ENCODE assay signal across 9 mouse cellular contexts in the genomic region with DNA sequence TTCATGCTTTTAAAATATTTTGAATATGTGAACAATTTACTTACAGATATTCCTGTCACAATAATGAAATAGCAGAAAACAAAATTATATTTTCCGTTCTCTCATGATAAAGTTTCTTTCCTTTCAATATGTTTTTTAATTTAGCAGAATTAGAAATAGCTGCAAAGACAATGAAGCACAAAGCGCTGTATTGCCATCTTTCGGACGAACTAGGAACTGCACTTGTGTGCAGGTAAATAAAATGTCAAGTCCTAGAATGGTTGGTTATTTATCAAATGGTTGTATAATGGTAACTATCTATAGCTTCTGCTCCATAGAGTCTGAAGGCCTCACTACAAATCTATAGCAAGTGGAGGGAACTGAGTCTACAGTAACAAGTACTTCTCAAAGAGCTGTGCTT.
DNase-seq lines count a peak whose midpoint lies in the region; ATAC-seq and TF ChIP-seq lines count a peak whose summit lies in the region.
"Had no signal": no experiment of that assay in that cellular context is flagged by ENCODE, and none has a peak within 500 bp of the region (broad histone marks: within the 10 kb centered on the region; RNA-seq: fewer than 3 reads in every experiment).

No protein-coding gene starts in this region.

- 1% methylated on average over 4 of the region's 4 CpGs for WGBS in intestine, postnatal 0 days
- WGBS in intestine, embryonic 16.5 days = 4% methylated on average over 4 of the region's 4 CpGs
- 5% methylated on average over 4 of the region's 4 CpGs for WGBS in forebrain, embryonic 16.5 days

- H3K9ac ChIP-seq in intestine, postnatal 0 days (ENCODE audit: low read depth, low read length) = no peak overlapping the region
- H3K9ac ChIP-seq in intestine, embryonic 16.5 days (ENCODE audit: low read depth, low read length) = no peak overlapping the region
- no peak overlapping the region for H3K9ac ChIP-seq in forebrain, embryonic 16.5 days (replicated peaks; ENCODE audit: low read depth, low read length)
- H3K9ac ChIP-seq: embryonic facial prominence, embryonic 13.5 days had no signal

- no peak overlapping the region for H3K27ac ChIP-seq in intestine, postnatal 0 days (ENCODE audit: low read depth, low read length)
- no peak overlapping the region for H3K27ac ChIP-seq in intestine, embryonic 16.5 days (ENCODE audit: low read length)
- H3K27ac ChIP-seq in forebrain, embryonic 16.5 days (ENCODE audit: low read length) = no peak overlapping the region
- H3K27ac ChIP-seq: embryonic facial prominence, embryonic 13.5 days had no signal

- H3K36me3 ChIP-seq in intestine, postnatal 0 days (ENCODE audit: control insufficient read depth, insufficient read depth) = no peaks in the 10 kb centered on the region
- no peaks in the 10 kb centered on the region for H3K36me3 ChIP-seq in intestine, embryonic 16.5 days (ENCODE audit: control insufficient read depth, insufficient read depth, low read length)
- H3K36me3 ChIP-seq in forebrain, embryonic 16.5 days (ENCODE audit: control insufficient read depth, insufficient read depth) = no peaks in the 10 kb centered on the region
- H3K36me3 ChIP-seq: embryonic facial prominence, embryonic 13.5 days had no signal

- H3K4me1 ChIP-seq in intestine, postnatal 0 days (replicated peaks; ENCODE audit: control insufficient read depth, insufficient read depth, low read length) = no peaks in the 10 kb centered on the region
- no peaks in the 10 kb centered on the region for H3K4me1 ChIP-seq in intestine, embryonic 16.5 days (ENCODE audit: control insufficient read depth, insufficient read depth, low read length)
- peaks cover 13% of the 10 kb centered on the region for H3K4me1 ChIP-seq in forebrain, embryonic 16.5 days (replicated peaks; ENCODE audit: control insufficient read depth, insufficient read depth, low read length)

- H3K4me3 ChIP-seq in intestine, postnatal 0 days (ENCODE audit: low read depth, low read length) = no peak overlapping the region
- no peak overlapping the region for H3K4me3 ChIP-seq in intestine, embryonic 16.5 days (ENCODE audit: low read length)
- no peak overlapping the region for H3K4me3 ChIP-seq in forebrain, embryonic 16.5 days (replicated peaks; ENCODE audit: low read length)
- H3K4me3 ChIP-seq: embryonic facial prominence, embryonic 13.5 days had no signal

- peak; percentile 10 to 42 for DNase-seq in CD8-positive naive resting alpha-beta T cell, adult 2 months (ENCODE audit: low read depth in 2 of 2, low spot score in 2 of 2)
- DNase-seq in brain, adult 2 months (ENCODE audit: low read depth, low spot score) = peak; percentile 87
- peak; percentile 41 to 84 for DNase-seq in kidney, postnatal 36 days
- DNase-seq in thymus, postnatal 36 days = peak; percentile 33 to 53

- no peak overlapping the region for H3K4me2 ChIP-seq in intestine, postnatal 0 days (replicated peaks; ENCODE audit: low read depth)
- H3K4me2 ChIP-seq in intestine, embryonic 16.5 days (ENCODE audit: low read depth, low read length) = no peak overlapping the region
- no peak overlapping the region for H3K4me2 ChIP-seq in forebrain, embryonic 16.5 days (ENCODE audit: low read length)
- H3K4me2 ChIP-seq: embryonic facial prominence, embryonic 13.5 days had no signal

- no peaks in the 10 kb centered on the region for H3K9me3 ChIP-seq in intestine, postnatal 0 days (ENCODE audit: control insufficient read depth)
- no peaks in the 10 kb centered on the region for H3K9me3 ChIP-seq in intestine, embryonic 16.5 days (ENCODE audit: control insufficient read depth, low read length)
- H3K9me3 ChIP-seq in forebrain, embryonic 16.5 days (ENCODE audit: control insufficient read depth, low read length) = no peaks in the 10 kb centered on the region
- H3K9me3 ChIP-seq: embryonic facial prominence, embryonic 13.5 days had no signal

- no peak for ATAC-seq in intestine, postnatal 0 days
- no peak for ATAC-seq in intestine, embryonic 16.5 days
- ATAC-seq in forebrain, embryonic 16.5 days = peak; percentile 34
- peak; percentile 79 for ATAC-seq in megakaryocyte-erythroid progenitor cell, adult 5-6 weeks (replicated peaks; ENCODE audit: low FRiP score, low TSS enrichment, poor library complexity, severe bottlenecking)

- TF ChIP-seq CTCF in intestine, postnatal 0 days (IDR thresholded peaks at IDR 0.05; ENCODE audit: low read depth) = peak; percentile 89

- H3K27me3 ChIP-seq in intestine, postnatal 0 days (replicated peaks; ENCODE audit: control insufficient read depth, insufficient read depth, low read length) = no peaks in the 10 kb centered on the region
- no peaks in the 10 kb centered on the region for H3K27me3 ChIP-seq in intestine, embryonic 16.5 days (replicated peaks; ENCODE audit: control insufficient read depth, insufficient read depth, low read length)
- H3K27me3 ChIP-seq in forebrain, embryonic 16.5 days (replicated peaks; ENCODE audit: control insufficient read depth, insufficient read depth, low read length) = no peaks in the 10 kb centered on the region

Comparison
In these comparisons a context has a peak if more than half of its experiments do, and no peak if none do; other contexts are left out.
1. ATAC-seq: peak in forebrain, embryonic 16.5 days (single experiment) and megakaryocyte-erythroid progenitor cell, adult 5-6 weeks (single experiment); none in intestine, postnatal 0 days (single experiment) and intestine, embryonic 16.5 days (single experiment).
2. DNase-seq: peak in every context shown above with its lines; median percentile 87 in brain, adult 2 months; 62 in kidney, postnatal 36 days; 43 in thymus, postnatal 36 days; 26 in CD8-positive naive resting alpha-beta T cell, adult 2 months.